Mouse (Mus musculus) adrenal gland, postnatal 25 days (tissue): ENCODE results near the gene Rnf182. TPM values are rescaled to one million over a fixed set of nuclear protein-coding genes. Genes with fewer than 3 reads are reported as not detected.

Experiments used
- DNase-seq: peaks from one replicate; pipeline ENCODE4 v3.0.0; 2021; ENCODE audit warnings: mixed read lengths
- long read RNA-seq: library from polyadenylated mRNA; stranded (forward); transcript quantifications from one replicate; pipeline ENCODE4 v2.0.0, GENCODE M21; 2021
- total RNA-seq: library from RNA; stranded (reverse); gene quantifications from 2 replicates; pipeline ENCODE4 v1.2.3, GENCODE M21; 2021

Rnf182 gene
- total RNA-seq: 0.86 and 0.91 TPM in 2 replicates
- long read RNA-seq, partial matches to known transcripts: 0 of 2 reads
- long read RNA-seq, other reads (novel, unspliced or antisense): 0 of 2 reads

GRCm38 (mm10) chr13:43615577-43616254 lies at the start of gene Rnf182:
Gene Rnf182, plus strand, starts transcription at chr13:43615710.
- DNase-seq: peak; percentile 82

- no peak for DNase-seq
Measured at GRCm38 (mm10) chr13:43566184-43566583, 49.3 kb upstream of the Rnf182 start.

DNA sequence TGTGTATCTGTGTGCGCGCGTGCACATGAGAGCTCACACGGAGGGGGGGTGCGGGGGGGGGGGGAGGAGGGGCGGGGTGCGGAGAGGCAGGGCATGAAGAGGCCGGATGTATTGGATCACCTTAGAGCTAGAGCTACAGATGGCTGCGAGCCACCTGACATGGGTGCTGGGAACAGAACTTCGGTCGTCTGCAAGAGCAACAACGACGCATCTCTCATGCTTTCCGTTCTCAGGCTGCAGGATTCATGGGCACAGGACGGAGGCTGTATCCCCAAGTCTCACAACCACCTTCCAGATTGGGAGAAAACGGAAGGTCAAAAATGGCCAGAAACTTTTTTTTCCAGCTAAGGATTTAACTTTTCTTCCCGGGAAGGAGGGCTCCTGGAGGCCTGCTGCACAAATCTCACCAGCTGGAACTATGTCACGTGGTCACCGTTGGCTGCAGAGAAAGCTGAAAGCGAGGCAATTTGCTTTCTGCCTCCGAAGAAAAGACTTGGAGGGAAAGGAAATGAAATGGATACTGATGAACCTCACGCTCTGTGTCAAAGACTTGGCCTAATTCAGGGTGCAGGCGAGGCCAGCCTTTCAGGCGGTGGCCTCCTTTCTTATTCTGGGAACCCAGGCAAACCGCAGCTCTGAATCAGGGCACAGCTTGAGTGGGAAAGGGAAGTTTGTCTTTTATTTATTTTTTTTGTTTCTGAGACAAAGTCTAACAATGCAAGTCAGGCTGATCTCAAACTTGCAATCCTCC lies 48.2 kb upstream of the Rnf182 start:
- no peak for DNase-seq

DNA sequence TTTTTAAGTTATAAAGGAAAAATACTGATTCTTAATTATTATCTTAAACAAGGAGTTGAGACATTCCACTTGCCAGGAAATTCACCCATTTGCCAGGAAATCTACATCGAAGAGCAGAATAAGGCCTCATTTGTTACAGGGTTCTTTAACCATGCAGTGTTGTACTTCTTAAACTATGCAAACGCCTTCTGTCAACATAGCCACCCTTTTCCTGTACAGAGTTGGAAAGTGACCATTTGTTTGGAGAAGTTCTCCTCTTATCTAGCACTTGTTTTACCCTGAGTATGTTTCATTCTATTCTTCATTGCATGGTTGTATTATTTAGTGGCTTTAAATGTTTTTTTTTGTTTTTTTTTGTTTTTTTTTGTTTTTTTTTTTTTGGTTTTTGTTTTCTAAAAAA lies 41.5 kb upstream of the Rnf182 start:
- DNase-seq: no peak

GRCm38 (mm10) chr13:43575431-43575830 lies 40.1 kb upstream of the Rnf182 start:
- no peak for DNase-seq

- DNase-seq: no peak
Measured at GRCm38 (mm10) chr13:43577254-43577653, 38.3 kb upstream of the Rnf182 start.

DNA sequence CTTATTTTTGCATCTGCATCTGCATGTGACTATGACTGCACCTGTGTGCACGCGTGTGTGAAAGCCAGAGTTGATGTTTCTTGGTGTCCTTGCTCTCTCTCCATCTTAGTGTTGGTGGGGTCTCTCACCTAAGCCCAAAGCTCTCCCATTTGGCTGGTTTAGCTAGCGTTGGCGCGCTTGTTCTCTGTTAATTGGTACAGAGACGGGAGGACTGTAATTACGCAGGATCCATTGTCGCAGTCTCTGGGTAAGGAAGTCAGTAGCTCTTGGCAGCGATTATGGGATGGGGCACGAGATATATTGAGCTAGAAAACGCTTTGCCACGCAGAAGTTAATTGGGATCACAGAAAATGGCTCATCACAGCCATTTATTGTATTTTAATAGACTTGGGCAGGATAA lies 37.7 kb upstream of the Rnf182 start:
- no peak for DNase-seq

GRCm38 (mm10) chr13:43579740-43580139 lies 35.8 kb upstream of the Rnf182 start:
- DNase-seq: peak; percentile 59

- DNase-seq: no peak
Measured at GRCm38 (mm10) chr13:43580661-43581060, 34.8 kb upstream of the Rnf182 start.

DNA sequence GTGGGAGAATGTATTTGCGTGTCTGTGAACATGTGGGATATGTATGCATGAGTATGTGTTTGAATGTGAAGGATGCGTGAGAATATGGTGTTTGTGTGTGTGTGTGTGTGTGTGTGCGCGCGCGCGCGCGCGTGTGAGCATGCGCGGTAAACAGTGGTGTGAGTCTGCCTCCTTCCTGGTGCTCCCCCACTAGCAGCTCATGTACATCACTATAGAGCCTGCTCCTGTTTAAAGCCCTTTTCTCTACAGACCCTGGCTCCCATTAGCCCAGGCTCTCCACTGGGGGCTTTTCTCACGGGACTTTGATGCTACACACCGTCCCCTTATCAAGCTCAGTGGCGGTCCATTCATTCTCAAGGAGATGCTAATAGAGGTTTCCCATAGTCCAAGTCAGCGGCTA lies 32.5 kb upstream of the Rnf182 start:
- no peak for DNase-seq

- DNase-seq: no peak
Measured at GRCm38 (mm10) chr13:43583504-43583903, 32.0 kb upstream of the Rnf182 start.

GRCm38 (mm10) chr13:43585335-43585734 lies 30.2 kb upstream of the Rnf182 start:
- no peak for DNase-seq

- DNase-seq: no peak
Measured at GRCm38 (mm10) chr13:43586966-43587365, 28.5 kb upstream of the Rnf182 start.

GRCm38 (mm10) chr13:43587844-43588840 lies 27.4 kb upstream of the Rnf182 start:
- no peak for DNase-seq

DNA sequence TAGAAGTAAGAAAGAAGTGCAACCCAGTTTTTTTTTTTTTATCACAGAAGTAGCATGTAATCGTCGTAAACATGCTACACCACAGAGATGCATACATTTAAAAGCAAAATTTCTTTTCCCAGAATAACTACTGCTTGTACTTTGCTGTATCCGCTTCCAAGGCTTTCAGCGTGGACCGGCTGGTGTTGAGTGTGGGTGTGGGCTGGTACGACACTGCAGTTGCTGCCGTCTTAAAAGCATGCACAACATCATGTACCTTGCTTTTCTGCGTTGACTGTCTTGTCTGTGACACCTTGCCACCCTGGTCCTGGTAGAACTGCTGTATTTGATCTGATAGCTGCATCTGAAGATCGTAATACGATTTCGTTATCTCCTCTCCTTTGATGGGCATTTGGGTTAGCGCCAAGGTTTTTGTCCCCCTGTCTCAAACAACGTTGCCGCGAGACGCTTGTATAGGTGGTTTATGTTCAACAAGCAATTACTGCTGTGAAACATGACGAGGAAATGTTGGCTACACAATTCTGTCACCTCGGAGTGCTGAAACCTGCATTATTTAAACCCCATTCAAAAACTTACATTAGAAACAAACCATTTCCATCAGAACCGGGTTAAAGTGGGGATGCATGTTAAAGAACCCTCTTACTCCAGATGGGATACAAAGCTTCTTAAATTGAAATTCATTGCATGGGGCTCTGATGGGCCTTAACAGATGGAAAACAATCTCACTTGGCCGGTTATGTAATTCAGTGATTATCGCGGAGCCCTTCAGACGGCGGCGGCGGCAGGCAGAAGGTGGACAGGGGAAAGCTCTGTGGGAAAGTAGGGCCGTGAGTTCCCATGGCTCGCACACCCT lies 23.5 kb upstream of the Rnf182 start:
- peak; percentile 20 for DNase-seq

DNA sequence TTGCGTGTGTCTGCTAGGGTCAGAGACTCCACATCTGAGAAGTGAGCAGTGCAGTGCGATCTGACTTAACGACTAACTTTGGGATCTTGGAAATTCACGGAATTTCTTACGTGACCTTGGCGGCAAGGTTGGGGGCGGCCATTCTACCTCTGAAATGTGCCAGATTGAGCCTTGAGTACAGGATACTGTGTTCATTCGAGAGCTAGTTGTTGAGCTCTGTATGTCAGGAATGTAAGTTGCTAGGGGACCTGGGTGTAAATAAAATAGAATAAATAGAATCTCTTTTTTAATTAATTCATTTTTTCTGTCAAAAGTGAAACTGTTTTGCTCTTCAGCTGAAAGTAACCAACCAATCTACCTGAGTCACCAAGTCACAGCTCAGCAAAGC lies 22.8 kb upstream of the Rnf182 start:
- DNase-seq: no peak

- DNase-seq: peak; percentile 45
Measured at GRCm38 (mm10) chr13:43595896-43596295, 19.6 kb upstream of the Rnf182 start.

GRCm38 (mm10) chr13:43600967-43601366 lies 14.5 kb upstream of the Rnf182 start:
- no peak for DNase-seq

- DNase-seq: no peak
Measured at GRCm38 (mm10) chr13:43602440-43602839, 13.1 kb upstream of the Rnf182 start.

DNA sequence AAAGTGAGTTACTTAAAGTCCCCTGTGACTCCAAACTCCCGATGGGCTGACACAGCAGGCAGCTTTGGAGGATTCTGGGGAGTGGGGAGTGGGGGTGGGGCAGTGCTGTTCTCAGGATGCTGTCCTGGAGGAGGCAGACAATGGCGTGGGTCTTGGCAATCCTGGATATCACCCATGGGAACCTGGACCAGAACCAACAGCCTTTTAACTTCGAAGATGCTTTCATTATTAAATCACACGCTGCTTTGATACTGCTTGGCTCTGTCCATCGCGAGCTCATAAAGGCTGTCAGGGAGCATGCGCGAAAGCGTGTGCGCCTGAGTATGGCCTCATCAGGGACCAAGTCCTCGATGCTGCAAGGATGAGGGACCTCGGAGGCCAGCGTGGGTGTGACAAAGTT lies 12.5 kb upstream of the Rnf182 start:
- DNase-seq: no peak

DNA sequence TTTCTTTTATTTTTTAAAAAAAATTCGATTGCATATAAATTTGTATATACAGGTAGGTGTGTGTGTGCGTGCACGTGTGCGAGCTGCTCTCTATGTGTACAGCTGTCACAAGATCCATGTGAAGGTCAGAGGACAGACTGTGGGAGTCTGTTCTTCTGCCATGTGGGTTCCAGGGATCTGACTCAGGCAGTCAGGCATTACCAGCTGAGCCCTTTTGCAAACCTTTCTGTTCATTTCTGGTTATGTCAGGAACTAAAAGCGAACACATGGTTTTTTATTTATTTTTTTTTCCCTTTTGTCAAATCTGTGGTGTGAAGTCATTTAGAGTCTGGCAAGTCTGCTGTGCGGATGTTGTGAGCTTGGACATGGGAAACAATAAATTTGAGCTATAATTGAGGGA lies 6.7 kb upstream of the Rnf182 start:
- DNase-seq: no peak

- DNase-seq: no peak
Measured at GRCm38 (mm10) chr13:43612040-43612439, 3.5 kb upstream of the Rnf182 start.
